Mouse (Mus musculus): Measurements from ENCODE around the gene Evi2b. TPM values are rescaled to one million over a fixed set of nuclear protein-coding genes. Genes with fewer than 3 reads are reported as not detected.

The Evi2b gene
- polyA plus RNA-seq, 1 experiment from 2014 or later, result 0.39 TPM

DNA sequence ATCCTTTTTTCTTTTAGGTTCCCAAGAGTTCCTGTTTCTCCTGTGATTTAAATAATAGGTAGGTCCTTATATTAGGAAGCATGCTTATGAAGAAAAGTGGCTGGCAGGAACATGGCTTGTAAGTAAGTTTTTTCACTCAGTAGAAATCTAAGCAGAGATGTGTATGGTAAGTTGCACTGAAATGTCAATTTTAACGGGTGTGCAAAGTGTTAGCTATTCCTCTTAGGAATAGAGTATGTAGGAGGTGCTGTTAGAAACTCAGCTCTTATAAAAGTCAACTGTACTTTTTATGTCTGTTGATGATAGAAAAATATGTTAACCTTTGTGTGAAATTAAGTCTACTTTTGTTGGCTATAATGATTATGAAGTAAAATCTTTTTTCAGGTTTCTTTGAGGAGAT is 55.5 kb downstream of the Evi2b start:
- H3K9me3 ChIP-seq (ENCODE audit: control insufficient read depth, low read length), result no peaks in the 10 kb centered on the region
- no peaks in the 10 kb centered on the region for H3K27me3 ChIP-seq (ENCODE audit: control insufficient read depth, insufficient read depth, low read length)
- 80% methylated on average over 1 of the region's 1 CpGs for WGBS
- no peak overlapping the region for H3K4me2 ChIP-seq (ENCODE audit: low read length)
- no peak overlapping the region for H3K4me3 ChIP-seq (ENCODE audit: control insufficient read depth in 1 of 2, insufficient read depth in 1 of 2, low read depth in 1 of 2, low read length in 2 of 2)
- no peak overlapping the region for H3K9ac ChIP-seq (ENCODE audit: low read length)
- H3K27ac ChIP-seq (replicated peaks in 1 of 2; ENCODE audit: control insufficient read depth in 1 of 2, insufficient read depth in 1 of 2, low read depth in 2 of 2, low read length in 2 of 2), result no peak overlapping the region
- ATAC-seq (ENCODE audit: insufficient number of reproducible peaks, insufficient read depth, low FRiP score, low read depth), result no peak
- peaks cover 65% of the 10 kb centered on the region for H3K36me3 ChIP-seq (ENCODE audit: control insufficient read depth, insufficient read depth, low read length)
- H3K4me1 ChIP-seq (ENCODE audit: control insufficient read depth in 2 of 2, insufficient read depth in 2 of 2, low read length in 2 of 2), result no peaks in the 10 kb centered on the region

Other genes with a start within 250 kb of the Evi2b start
- not detected in 2 replicates for gene Gm9964, start 226.9 kb downstream of the Evi2b start, polyA plus RNA-seq (2014; fragmentation: Nextera tagmentation; extraction: Ambion mirVana)
- gene Nf1, start 184.1 kb downstream of the Evi2b start, polyA plus RNA-seq (2014; fragmentation: Nextera tagmentation; extraction: Ambion mirVana), result 6.2 and 7.7 TPM in 2 replicates
- gene Omg, start 19.7 kb downstream of the Evi2b start, polyA plus RNA-seq (2014; fragmentation: Nextera tagmentation; extraction: Ambion mirVana), result 0.26 and 0.31 TPM in 2 replicates
- gene Evi2, start 6.8 kb upstream of the Evi2b start, polyA plus RNA-seq (2014; fragmentation: Nextera tagmentation; extraction: Ambion mirVana), result 1.1 TPM in 2 replicates
- 3.0 and 3.3 TPM in 2 replicates for gene Evi2a, start 6.8 kb upstream of the Evi2b start, polyA plus RNA-seq (2014; fragmentation: Nextera tagmentation; extraction: Ambion mirVana)
- gene Rab11fip4, start 67.5 kb upstream of the Evi2b start, polyA plus RNA-seq (2014; fragmentation: Nextera tagmentation; extraction: Ambion mirVana), result 0.07 and 0.14 TPM in 2 replicates